Mouse (Mus musculus): ENCODE measurements around the gene Trib2. TPM values are rescaled to one million over a fixed set of nuclear protein-coding genes. Genes with fewer than 3 reads are reported as not detected.

Gene Trib2
- 100 to 1,000 TPM; 115 to 192 TPM for polyA plus RNA-seq (2017; shearing (Covaris generic))

DNA sequence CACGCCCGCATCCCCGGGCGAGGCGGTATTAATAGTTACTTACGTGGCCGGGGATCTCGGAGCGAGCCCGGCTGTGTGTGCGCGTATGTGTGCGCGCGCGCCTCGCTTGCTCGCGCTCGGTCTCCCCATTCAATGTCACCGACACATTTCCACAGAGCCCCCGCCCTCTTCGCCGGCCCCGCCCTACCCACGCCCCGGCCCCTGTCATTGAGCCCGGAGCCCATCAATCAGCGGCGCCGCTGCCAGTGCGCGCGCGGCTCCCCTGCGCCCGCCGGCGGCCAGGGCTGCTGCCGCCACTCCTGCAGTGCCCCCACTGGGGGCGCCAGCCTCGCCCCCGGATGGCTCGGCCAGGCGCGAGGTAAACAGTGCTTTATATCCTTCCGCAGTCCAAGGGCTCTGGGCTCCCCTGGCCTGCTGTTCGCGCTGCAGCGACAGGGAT is at the start of gene Trib2:
Gene Trib2 (minus strand): TSS at position 183 of the 439 bp plus-strand sequence.

All from inflammation-experienced regulatory T-cells (primary cell).